Mouse (Mus musculus): ENCODE measurements around the gene Tmed6. TPM values are rescaled to one million over a fixed set of nuclear protein-coding genes. Genes with fewer than 3 reads are reported as not detected.

Gene Tmed6
- polyA plus RNA-seq, 1 experiment = not detected

- Histone ChIP-seq H3K4me1 (ENCODE audit: control insufficient read depth) (no peaks in the 10 kb centered on the region), H3K36me3 (ENCODE audit: control insufficient read depth) (peaks cover 87% of the 10 kb centered on the region), H3K4me3 (replicated peaks) (no peak overlapping the region), H3K27me3 (ENCODE audit: control insufficient read depth) (no peaks in the 10 kb centered on the region), H3K9me3 (ENCODE audit: control insufficient read depth, low read length) (peaks cover 2% of the 10 kb centered on the region; the same call in 1 of the 2 replicates)
- TF ChIP-seq GATA1 (IDR thresholded peaks at IDR 0.05; ENCODE audit: low read length) (no peak), TAL1 (IDR thresholded peaks at IDR 0.05; ENCODE audit: low read length) (no peak)
Observed at GRCm38 (mm10) chr8:107085358-107085757, 19.9 kb upstream of the Tmed6 start.

- Histone ChIP-seq H3K4me1 (ENCODE audit: control insufficient read depth) (no peaks in the 10 kb centered on the region), H3K36me3 (ENCODE audit: control insufficient read depth) (peaks cover 99% of the 10 kb centered on the region), H3K4me3 (replicated peaks) (no peak overlapping the region), H3K9me3 (ENCODE audit: control insufficient read depth, low read length) (no peaks in the 10 kb centered on the region), H3K27me3 (ENCODE audit: control insufficient read depth) (no peaks in the 10 kb centered on the region)
- TF ChIP-seq GATA1 (IDR thresholded peaks at IDR 0.05; ENCODE audit: low read length) = no peak
- TF ChIP-seq TAL1 (IDR thresholded peaks at IDR 0.05; ENCODE audit: low read length) = no peak
Observed at GRCm38 (mm10) chr8:107076239-107076888, 10.9 kb upstream of the Tmed6 start.

GRCm38 (mm10) chr8:107074128-107074527 lies 8.7 kb upstream of the Tmed6 start:
- Histone ChIP-seq H3K36me3 (ENCODE audit: control insufficient read depth) (peaks cover 99% of the 10 kb centered on the region), H3K9me3 (ENCODE audit: control insufficient read depth, low read length) (no peaks in the 10 kb centered on the region), H3K27me3 (ENCODE audit: control insufficient read depth) (no peaks in the 10 kb centered on the region), H3K4me1 (ENCODE audit: control insufficient read depth) (no peaks in the 10 kb centered on the region), H3K4me3 (replicated peaks) (no peak overlapping the region)
- no peak for TF ChIP-seq TAL1 (IDR thresholded peaks at IDR 0.05; ENCODE audit: low read length)
- no peak for TF ChIP-seq GATA1 (IDR thresholded peaks at IDR 0.05; ENCODE audit: low read length)

- no peak overlapping the region for H3K4me3 ChIP-seq (replicated peaks)
- no peaks in the 10 kb centered on the region for H3K4me1 ChIP-seq (ENCODE audit: control insufficient read depth)
- peaks cover 99% of the 10 kb centered on the region for H3K36me3 ChIP-seq (ENCODE audit: control insufficient read depth)
- TF ChIP-seq GATA1 (IDR thresholded peaks at IDR 0.05; ENCODE audit: low read length) (no peak), TAL1 (IDR thresholded peaks at IDR 0.05; ENCODE audit: low read length) (no peak)
- no peaks in the 10 kb centered on the region for H3K27me3 ChIP-seq (ENCODE audit: control insufficient read depth)
- no peaks in the 10 kb centered on the region for H3K9me3 ChIP-seq (ENCODE audit: control insufficient read depth, low read length)
Observed at GRCm38 (mm10) chr8:107073706-107074105, 8.3 kb upstream of the Tmed6 start.

GRCm38 (mm10) chr8:107062613-107063012 lies 2.8 kb downstream of the Tmed6 start:
- Histone ChIP-seq H3K27me3 (ENCODE audit: control insufficient read depth) (peaks cover 3% of the 10 kb centered on the region; the same call in 1 of the 2 replicates), H3K36me3 (ENCODE audit: control insufficient read depth) (peaks cover 21% of the 10 kb centered on the region)
- no peak for TF ChIP-seq GATA1 (IDR thresholded peaks at IDR 0.05; ENCODE audit: low read length)

GRCm38 (mm10) chr8:107056973-107057369 lies 8.5 kb downstream of the Tmed6 start:
- TF ChIP-seq TAL1 (IDR thresholded peaks at IDR 0.05; ENCODE audit: low read length) = no peak
- TF ChIP-seq GATA1 (IDR thresholded peaks at IDR 0.05; ENCODE audit: low read length) = no peak
- H3K9me3 ChIP-seq (ENCODE audit: control insufficient read depth, low read length) = no peaks in the 10 kb centered on the region; the same call in 1 of the 2 replicates
- no peaks in the 10 kb centered on the region for H3K27me3 ChIP-seq (ENCODE audit: control insufficient read depth)
- H3K4me3 ChIP-seq (replicated peaks) = peak overlapping the region; percentile 79
- H3K36me3 ChIP-seq (ENCODE audit: control insufficient read depth) = peaks cover 53% of the 10 kb centered on the region
- peaks cover 43% of the 10 kb centered on the region for H3K4me1 ChIP-seq (ENCODE audit: control insufficient read depth)

More at GRCm38 (mm10) chr8:107062613-107063012, 2.8 kb downstream of the Tmed6 start:
- Histone ChIP-seq H3K4me3 (replicated peaks) (no peak overlapping the region), H3K4me1 (ENCODE audit: control insufficient read depth) (peaks cover 23% of the 10 kb centered on the region), H3K9me3 (ENCODE audit: control insufficient read depth, low read length) (no peaks in the 10 kb centered on the region)

- Histone ChIP-seq H3K4me3 (replicated peaks) (peak within 1 kb of the TSS; percentile 79), H3K27me3 (ENCODE audit: control insufficient read depth) (no peaks in the 10 kb centered on the region), H3K9me3 (ENCODE audit: control insufficient read depth, low read length) (no peaks in the 10 kb centered on the region; the same call in 1 of the 2 replicates), H3K36me3 (ENCODE audit: control insufficient read depth) (peaks cover 59% of the 10 kb centered on the region), H3K4me1 (ENCODE audit: control insufficient read depth) (peaks cover 43% of the 10 kb centered on the region)
- no peak for TF ChIP-seq GATA1 (IDR thresholded peaks at IDR 0.05; ENCODE audit: low read length)
Observed at GRCm38 (mm10) chr8:107056076-107056972, 9.1 kb downstream of the Tmed6 start, which contains the start of the genes Cog8 and Nip7. Gene Cog8, minus strand, starts transcription at chr8:107056689. Gene Nip7, plus strand, starts transcription at chr8:107056877.

- TF ChIP-seq TAL1 (IDR thresholded peaks at IDR 0.05; ENCODE audit: low read length) (no peak), GATA1 (IDR thresholded peaks at IDR 0.05; ENCODE audit: low read length) (no peak)
- Histone ChIP-seq H3K27me3 (ENCODE audit: control insufficient read depth) (no peaks in the 10 kb centered on the region), H3K9me3 (ENCODE audit: control insufficient read depth, low read length) (no peaks in the 10 kb centered on the region; the same call in 1 of the 2 replicates), H3K36me3 (ENCODE audit: control insufficient read depth) (peaks cover 76% of the 10 kb centered on the region), H3K4me3 (replicated peaks) (no peak overlapping the region), H3K4me1 (ENCODE audit: control insufficient read depth) (peaks cover 57% of the 10 kb centered on the region)
Observed at GRCm38 (mm10) chr8:107052046-107052445, 13.4 kb downstream of the Tmed6 start.

GRCm38 (mm10) chr8:107049480-107049879 lies 16.0 kb downstream of the Tmed6 start:
- peak overlapping the region; percentile 79 for H3K4me3 ChIP-seq (replicated peaks)
- no peak for TF ChIP-seq GATA1 (IDR thresholded peaks at IDR 0.05; ENCODE audit: low read length)
- TF ChIP-seq TAL1 (IDR thresholded peaks at IDR 0.05; ENCODE audit: low read length) = no peak
- no peaks in the 10 kb centered on the region for H3K27me3 ChIP-seq (ENCODE audit: control insufficient read depth)
- peaks cover 45% of the 10 kb centered on the region for H3K4me1 ChIP-seq (ENCODE audit: control insufficient read depth)
- H3K9me3 ChIP-seq (ENCODE audit: control insufficient read depth, low read length) = no peaks in the 10 kb centered on the region; the same call in 1 of the 2 replicates
- H3K36me3 ChIP-seq (ENCODE audit: control insufficient read depth) = peaks cover 95% of the 10 kb centered on the region
